Mouse (Mus musculus) left cerebral cortex, postnatal 10 days (tissue): ENCODE data around the gene Eef1a1. TPM values are rescaled to one million over a fixed set of nuclear protein-coding genes. Genes with fewer than 3 reads are reported as not detected.

Source experiments
- DNase-seq, 2 experiments: peaks; one replicate each; pipeline ENCODE4 v3.0.0; 2021 to 2022; ENCODE audit warnings: low spot score in 2 of 2, mixed read lengths in 1 of 2; ENCODE audit errors: extremely low spot score in 1 of 2
- intact Hi-C: fragments of 180-260 bp; cut with DNase I; formaldehyde crosslinking; loops from one replicate; pipeline ENCODE4 v1.15.1; 2025
- microRNA-seq: library from miRNA; unstranded; fragments of <30 nt; microRNA quantifications from one replicate; pipeline ENCODE4 v1.2.0, GENCODE M21; 2022
- total RNA-seq, 2 experiments: library from RNA; stranded (reverse); gene quantifications; 2 replicates each; pipeline ENCODE4 v1.2.3; 2021

The Eef1a1 gene
- total RNA-seq, 2 experiments from 2014 or later, result 3,801 to 3,978 TPM

- intact Hi-C loops, result no loop called here
- DNase-seq, result peak; percentile 28 to 71
Measured at GRCm38 (mm10) chr9:78442579-78443392, 46.2 kb downstream of the Eef1a1 start, which contains the start of gene Cgas. Gene Cgas (minus strand): TSS chr9:78443237.

- DNase-seq, result no peak
- intact Hi-C loops, result no loop called here
Measured at GRCm38 (mm10) chr9:78442237-78442578, 46.7 kb downstream of the Eef1a1 start.

- intact Hi-C loops, result no loop called here
Measured at GRCm38 (mm10) chr9:78439426-78439825, 49.5 kb downstream of the Eef1a1 start.

GRCm38 (mm10) chr9:78432471-78432870 lies 56.5 kb downstream of the Eef1a1 start:
- intact Hi-C loops, result no loop called here
- DNase-seq, result no peak

More at GRCm38 (mm10) chr9:78439426-78439825, 49.5 kb downstream of the Eef1a1 start:
- DNase-seq, result no peak

GRCm38 (mm10) chr9:78430486-78430885 lies 58.5 kb downstream of the Eef1a1 start:
- DNase-seq, result no peak
- intact Hi-C loops, result no loop called here

DNA sequence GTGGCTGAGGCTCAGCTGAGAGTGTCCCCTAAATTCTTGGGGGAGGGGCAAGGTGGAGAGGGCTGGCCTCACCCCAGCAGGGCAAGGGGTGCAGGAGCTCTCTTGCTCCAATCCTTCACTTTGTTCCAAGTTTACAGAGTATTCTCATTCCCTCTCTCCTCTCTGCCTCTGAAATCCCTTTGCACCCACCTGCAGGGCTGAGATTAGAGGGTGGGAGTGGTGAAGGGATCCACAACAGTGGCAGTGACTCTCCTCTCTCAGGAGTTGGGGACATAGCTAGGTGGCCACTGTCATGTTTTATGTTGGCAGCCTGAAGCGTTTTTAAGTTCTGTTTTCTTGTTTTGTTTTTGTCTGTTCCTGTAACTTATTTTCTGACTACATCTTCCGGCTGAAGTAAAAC lies 59.4 kb downstream of the Eef1a1 start:
- intact Hi-C loops, result no loop called here
- no peak for DNase-seq

- intact Hi-C loops, result no loop called here
- no peak for DNase-seq
Measured at GRCm38 (mm10) chr9:78428870-78429432, 60.0 kb downstream of the Eef1a1 start.

Small RNA genes lying within 50 kb of the gene (microRNA-seq; reads per million reads assigned to microRNA genes)
- gene Gm26377, result not detected

Other genes starting within 250 kb of the Eef1a1 start
- not detected for gene Gm3776, start 232.0 kb downstream of the Eef1a1 start, total RNA-seq
- not detected for gene Gm10639, start 199.2 kb downstream of the Eef1a1 start, total RNA-seq
- gene Omt2a, start 174.4 kb downstream of the Eef1a1 start, total RNA-seq, result not detected
- not detected for gene Omt2b, start 161.6 kb downstream of the Eef1a1 start, total RNA-seq
- not detected for gene Gsta2, start 133.4 kb downstream of the Eef1a1 start, total RNA-seq
- 1 to 10 TPM in 1 of 2 experiments, under 1 TPM in 1; 0.60 to 1.3 TPM for gene Dppa5a, start 121.0 kb downstream of the Eef1a1 start, total RNA-seq
- gene Ooep, start 110.4 kb downstream of the Eef1a1 start, total RNA-seq, result under 1 TPM; 0.30 to 0.32 TPM
- not detected for gene Ddx43, start 93.4 kb downstream of the Eef1a1 start, total RNA-seq
- under 1 TPM; 0.66 to 0.83 TPM for gene Cgas, start 45.9 kb downstream of the Eef1a1 start, total RNA-seq
- 10 to 100 TPM; 21.1 to 21.2 TPM for gene Mto1, start 40.9 kb downstream of the Eef1a1 start, total RNA-seq
- gene Gm17324, start 40.4 kb downstream of the Eef1a1 start, total RNA-seq, result 1 to 10 TPM in 1 of 2 experiments, under 1 TPM in 1; 0.88 to 1.8 TPM
- gene Slc17a5, start 98.9 kb upstream of the Eef1a1 start, total RNA-seq, result 10 to 100 TPM; 14.5 to 17.3 TPM
- gene Cd109, start 126.4 kb upstream of the Eef1a1 start, total RNA-seq, result 1 to 10 TPM; 1.4 to 1.7 TPM